Mouse (Mus musculus): Measurements from ENCODE around the gene 4930519P11Rik. TPM values are rescaled to one million over a fixed set of nuclear protein-coding genes. Genes with fewer than 3 reads are reported as not detected.
A peak's percentile ranks its signal among the peaks of the same experiment; 100 is the strongest.

4930519P11Rik gene
- total and polyA plus RNA-seq, 3 experiments = not detected

DNA sequence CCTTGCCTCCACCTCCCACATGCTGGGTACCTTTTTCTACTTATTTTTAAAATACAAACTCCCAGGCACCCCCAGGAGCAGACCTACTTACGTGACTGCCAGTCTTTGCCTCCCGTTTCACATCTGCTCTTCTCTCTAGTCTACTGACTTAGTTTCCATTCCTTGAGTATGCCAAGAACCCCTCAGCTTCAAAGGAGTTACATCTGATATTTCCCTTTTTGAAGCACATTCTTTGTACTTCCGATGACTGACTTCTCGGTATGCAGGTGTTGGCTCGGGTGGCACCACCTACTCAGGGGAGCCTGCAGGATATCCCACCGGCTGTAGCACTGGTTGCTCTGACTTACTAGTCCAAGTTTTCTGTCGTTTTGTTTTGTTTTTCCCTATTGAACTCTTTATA, 9.1 kb downstream of the 4930519P11Rik start:
- H3K36me3 ChIP-seq (replicated peaks in 1 of 2; ENCODE audit: control insufficient read depth in 1 of 2, insufficient read depth in 1 of 2, low read length in 1 of 2) = peaks cover 0 to 2% of the 10 kb centered on the region in 2 experiments
- peak overlapping the region; percentile 41 to 76 (median 54) for H3K4me3 ChIP-seq (replicated peaks in 1 of 3; ENCODE audit: low read depth in 2 of 3, low read length in 2 of 3, poor library complexity in 1 of 3)
- TF ChIP-seq ZMIZ1 (IDR thresholded peaks at IDR 0.05; ENCODE audit: low read depth, low read length) = no peak
- dilution Hi-C loops (cut with MboI; ENCODE audit: extremely low pct_ligation_motif_present, extremely low pct_unique_long_range_greater_than_20kb, low sequenced_read_pairs) (no loop called here), in situ Hi-C loops (cut with MboI; ENCODE audit: low pct_ligation_motif_present, low pct_unique_long_range_greater_than_20kb, low sequenced_read_pairs) (no loop called here)
- no peaks in the 10 kb centered on the region for H3K79me2 ChIP-seq (replicated peaks; ENCODE audit: control insufficient read depth, extremely low read depth, insufficient read depth, poor library complexity, severe bottlenecking)
- peak overlapping the region; percentile 98 for H3K4me2 ChIP-seq (ENCODE audit: insufficient read depth, low read depth, poor library complexity, severe bottlenecking)
- peak overlapping the region; percentile 53 for H3K9ac ChIP-seq (ENCODE audit: insufficient read depth, low read depth)
- H3K27me3 ChIP-seq (replicated peaks) = peaks cover 22% of the 10 kb centered on the region
- H3K4me1 ChIP-seq (ENCODE audit: control insufficient read depth in 1 of 2, insufficient read depth in 2 of 2) = peaks cover 14 to 16% of the 10 kb centered on the region in 2 experiments
- no peak for DNase-seq (ENCODE audit: extremely low read depth)
- H3K27ac ChIP-seq (ENCODE audit: insufficient read depth, low read depth) = no peak overlapping the region
- no peaks in the 10 kb centered on the region for H3K9me3 ChIP-seq (replicated peaks; ENCODE audit: low read length)

DNA sequence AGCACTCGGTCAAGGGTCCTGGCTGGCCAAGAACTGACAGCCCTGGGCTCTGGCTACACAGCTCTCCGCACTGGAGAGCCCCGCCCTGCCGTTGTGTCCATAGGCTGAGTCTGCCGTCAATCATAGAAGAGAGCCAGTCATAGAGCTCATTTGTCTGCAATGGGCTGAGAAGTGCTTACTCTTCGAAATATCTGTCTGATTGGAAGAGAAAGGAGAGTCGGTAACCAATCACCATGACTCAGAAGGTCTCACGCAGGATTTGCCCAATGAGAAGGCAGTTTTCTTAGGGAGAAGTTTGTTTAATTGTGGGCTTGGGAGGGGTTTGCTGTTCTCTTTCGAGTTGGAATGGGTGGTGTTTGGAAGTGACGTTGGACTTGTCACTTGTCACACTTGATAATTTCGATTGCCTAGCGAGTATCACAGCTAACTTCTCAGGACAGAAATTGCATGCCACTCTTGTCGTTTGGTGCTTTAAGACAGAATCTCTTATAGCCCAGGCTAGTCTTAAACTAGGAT, 9.5 kb downstream of the 4930519P11Rik start, which contains the start of gene Pxmp4:
Gene Pxmp4, minus strand, starts transcription at position 71 of the 516 bp plus-strand sequence.
- Histone ChIP-seq H3K4me1 (ENCODE audit: control insufficient read depth in 1 of 2, insufficient read depth in 2 of 2) (peaks cover 12 to 16% of the 10 kb centered on the region in 2 experiments), H3K27ac (ENCODE audit: insufficient read depth, low read depth) (no peak within 1 kb of the TSS), H3K4me2 (ENCODE audit: insufficient read depth, low read depth, poor library complexity, severe bottlenecking) (peak within 1 kb of the TSS; percentile 98), H3K36me3 (replicated peaks in 1 of 2; ENCODE audit: control insufficient read depth in 1 of 2, insufficient read depth in 1 of 2, low read length in 1 of 2) (peaks cover 0 to 2% of the 10 kb centered on the region in 2 experiments), H3K4me3 (replicated peaks in 1 of 3; ENCODE audit: low read depth in 2 of 3, low read length in 2 of 3, poor library complexity in 1 of 3) (peak within 1 kb of the TSS; percentile 76 to 89 (median 79)), H3K9me3 (replicated peaks; ENCODE audit: low read length) (no peaks in the 10 kb centered on the region), H3K9ac (ENCODE audit: insufficient read depth, low read depth) (peak within 1 kb of the TSS; percentile 53), H3K79me2 (replicated peaks; ENCODE audit: control insufficient read depth, extremely low read depth, insufficient read depth, poor library complexity, severe bottlenecking) (no peaks in the 10 kb centered on the region), H3K27me3 (replicated peaks) (peaks cover 17% of the 10 kb centered on the region)
- DNase-seq (ENCODE audit: extremely low read depth) = peak; percentile 99
- dilution Hi-C loops (cut with MboI; ENCODE audit: extremely low pct_ligation_motif_present, extremely low pct_unique_long_range_greater_than_20kb, low sequenced_read_pairs) = no loop called here
- in situ Hi-C loops (cut with MboI; ENCODE audit: low pct_ligation_motif_present, low pct_unique_long_range_greater_than_20kb, low sequenced_read_pairs) = no loop called here
- TF ChIP-seq RAD21 (IDR thresholded peaks at IDR 0.05; ENCODE audit: low read depth, low read length) (no peak), TCF12 (IDR thresholded peaks at IDR 0.05; ENCODE audit: low read depth, low read length) (peak; percentile 51; the same call in 1 of the 2 replicates), POLR2A (IDR thresholded peaks at IDR 0.05; ENCODE audit: low read depth, low read length) (peak; percentile 70), NRF1 (IDR thresholded peaks at IDR 0.05; ENCODE audit: low read depth, low read length) (0 out of 2 replicates have a peak, but pooled peaks have one; percentile 13), IRF4 (IDR thresholded peaks at IDR 0.05; ENCODE audit: low read depth, low read length) (no peak), POLR2AphosphoS2 (IDR thresholded peaks at IDR 0.05; ENCODE audit: low read depth, low read length) (no peak), MXI1 (IDR thresholded peaks at IDR 0.05; ENCODE audit: low read depth, low read length) (peak; percentile 18; the same call in 1 of the 2 replicates), EP300 (IDR thresholded peaks at IDR 0.05; ENCODE audit: low read length) (no peak), NELFE (IDR thresholded peaks at IDR 0.05; ENCODE audit: low read depth, low read length) (no peak), SMC3 (IDR thresholded peaks at IDR 0.05; ENCODE audit: low read depth, low read length) (no peak), TBP (conservative IDR thresholded peaks at IDR 0.05; ENCODE audit: low read depth, low read length) (peak; percentile 78), ZNF384 (IDR thresholded peaks at IDR 0.05; ENCODE audit: low read depth, low read length) (no peak), JUND (conservative IDR thresholded peaks at IDR 0.05; ENCODE audit: low read depth, low read length) (no peak), USF1 (IDR thresholded peaks at IDR 0.05; ENCODE audit: low read depth, low read length) (no peak), RCOR1 (conservative IDR thresholded peaks at IDR 0.05; ENCODE audit: low read depth, low read length) (no peak), CHD2 (IDR thresholded peaks at IDR 0.05; ENCODE audit: low read length) (peak; percentile 93), BHLHE40 (IDR thresholded peaks at IDR 0.05; ENCODE audit: low read depth, low read length) (no peak), SIN3A (IDR thresholded peaks at IDR 0.05; ENCODE audit: low read length) (peak; percentile 84), MYC (IDR thresholded peaks at IDR 0.05; ENCODE audit: low read depth, low read length) (peak; percentile 40; the same call in 1 of the 2 replicates), HCFC1 (IDR thresholded peaks at IDR 0.05; ENCODE audit: low read depth, low read length) (peak; percentile 15; the same call in 1 of the 2 replicates)
